Mouse (Mus musculus) liver, postnatal 0 days (tissue): ENCODE data around the gene Grid1. TPM values are rescaled to one million over a fixed set of nuclear protein-coding genes. Genes with fewer than 3 reads are reported as not detected.

ENCODE experiments used
- ATAC-seq: fragments of 200-750 bp; cut with Nextera tagmentation; 2 replicates; pipeline ENCODE4 v1.8.0; 2017; ENCODE audit warnings: mild to moderate bottlenecking, moderate library complexity
- DNase-seq: peaks from one replicate; pipeline ENCODE4 v3.0.0-alpha.2; 2016
- H3K27ac ChIP-seq: fragments of 300-500 bp; sonication (generic); 2 replicates; pipeline ENCODE4 v1.5.1; 2014; ENCODE audit warnings: antibody characterized with exemption, moderate library complexity, mild to moderate bottlenecking, low read depth
- H3K27me3 ChIP-seq: fragments of 300-500 bp; sonication (generic); 2 replicates; pipeline ENCODE4 v1.6.1; 2014; ENCODE audit warnings: low read length, control low read depth, mixed read lengths; ENCODE audit not compliant: insufficient read depth
- H3K36me3 ChIP-seq: fragments of 300-500 bp; sonication (generic); replicated peaks from 2 replicates; pipeline ENCODE4 v1.6.1; 2014; ENCODE audit warnings: mild to moderate bottlenecking, control low read depth, low read length, moderate library complexity, mixed read lengths; ENCODE audit not compliant: insufficient read depth
- H3K4me1 ChIP-seq: fragments of 300-500 bp; sonication (generic); 2 replicates; pipeline ENCODE4 v1.6.1; 2014; ENCODE audit warnings: antibody characterized with exemption, mild to moderate bottlenecking, control low read depth; ENCODE audit not compliant: insufficient read depth
- H3K4me2 ChIP-seq: fragments of 300-500 bp; sonication (generic); 2 replicates; pipeline ENCODE4 v1.6.1; 2014; ENCODE audit warnings: low read depth, mild to moderate bottlenecking, low read length, moderate library complexity, mixed read lengths
- H3K4me3 ChIP-seq: fragments of 300-500 bp; sonication (generic); 2 replicates; pipeline ENCODE4 v1.5.1; 2014; ENCODE audit warnings: low read depth, low read length
- H3K9ac ChIP-seq: fragments of 300-500 bp; sonication (generic); replicated peaks from 2 replicates; pipeline ENCODE4 v1.6.1; 2014; ENCODE audit warnings: mild to moderate bottlenecking, moderate library complexity
- H3K9me3 ChIP-seq: fragments of 300-500 bp; sonication (generic); 2 replicates; pipeline ENCODE4 v1.6.1; 2016; ENCODE audit warnings: mild to moderate bottlenecking, control low read depth, low read length, mixed read lengths
- CTCF ChIP-seq: sonication (generic); IDR thresholded peaks from 2 replicates; pipeline ENCODE4 v1.5.1; 2016; ENCODE audit warnings: antibody characterized with exemption, low read depth
- EP300 ChIP-seq: IDR thresholded peaks from 2 replicates; pipeline ENCODE4 v1.6.1; 2016; ENCODE audit warnings: antibody characterized with exemption, low read depth, mild to moderate bottlenecking
- WGBS: fragments of 180-500 bp; shearing (Covaris S2); extraction: QIAGEN DNeasy Blood & Tissue Kit; methylation state at CpG from one replicate; pipeline ENCODE4 v1.1.7; 2014; ENCODE audit not compliant: insufficient replicate concordance; 5-methylcytosine and 5-hydroxymethylcytosine counted together
- polyA plus RNA-seq: library from polyadenylated mRNA; unstranded; fragments of >200 nt; fragmentation: Nextera tagmentation; extraction: Ambion mirVana; gene quantifications from 2 replicates; pipeline ENCODE4 v1.2.1, GENCODE M21; 2015

Grid1 gene
- polyA plus RNA-seq, 1 experiment from 2014 or later = not detected

DNA sequence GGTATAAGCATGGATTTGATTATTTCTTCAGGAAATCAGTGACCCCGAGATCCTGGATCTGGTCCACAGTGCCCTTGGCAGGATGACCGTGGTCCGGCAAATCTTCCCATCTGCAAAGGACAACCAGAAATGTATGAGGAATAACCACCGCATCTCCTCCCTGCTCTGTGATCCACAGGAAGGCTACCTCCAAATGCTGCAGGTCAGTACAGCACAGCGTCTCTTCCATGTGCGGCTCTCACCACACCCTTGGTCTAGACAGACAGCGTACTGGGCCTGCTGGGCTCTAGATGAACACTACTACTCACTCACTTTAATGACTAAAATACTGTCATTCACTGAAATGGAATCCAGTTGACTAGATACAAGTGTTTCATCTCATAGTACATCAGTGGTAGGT, 489.3 kb downstream of the Grid1 start:
- Histone ChIP-seq H3K4me3 (no peak overlapping the region), H3K4me1 (no peaks in the 10 kb centered on the region), H3K27ac (no peak overlapping the region), H3K36me3 (no peaks in the 10 kb centered on the region), H3K4me2 (no peak overlapping the region), H3K9ac (no peak overlapping the region), H3K27me3 (no peaks in the 10 kb centered on the region), H3K9me3 (no peaks in the 10 kb centered on the region)
- ATAC-seq = no peak
- WGBS = 87% methylated on average over 7 of the region's 7 CpGs
- TF ChIP-seq EP300 = no peak
- TF ChIP-seq CTCF = no peak
- no peak for DNase-seq

GRCm38 (mm10) chr14:35313380-35314299, 493.7 kb downstream of the Grid1 start:
- no peak overlapping the region for H3K4me2 ChIP-seq
- ATAC-seq (no peak), DNase-seq (no peak)
- TF ChIP-seq EP300 (no peak), CTCF (no peak)
- H3K27me3 ChIP-seq = no peaks in the 10 kb centered on the region
- H3K36me3 ChIP-seq = no peaks in the 10 kb centered on the region
- no peak overlapping the region for H3K4me3 ChIP-seq
- no peaks in the 10 kb centered on the region for H3K4me1 ChIP-seq
- no peak overlapping the region for H3K27ac ChIP-seq
- no peak overlapping the region for H3K9ac ChIP-seq
- 48% methylated on average over 5 of the region's 5 CpGs for WGBS
- no peaks in the 10 kb centered on the region for H3K9me3 ChIP-seq

- Histone ChIP-seq H3K36me3 (no peaks in the 10 kb centered on the region), H3K4me1 (no peaks in the 10 kb centered on the region), H3K9me3 (no peaks in the 10 kb centered on the region), H3K4me2 (no peak overlapping the region), H3K27ac (no peak overlapping the region), H3K27me3 (no peaks in the 10 kb centered on the region), H3K4me3 (no peak overlapping the region), H3K9ac (no peak overlapping the region)
- TF ChIP-seq CTCF (peak; percentile 59), EP300 (no peak)
- 63% methylated on average over 1 of the region's 1 CpGs for WGBS
- ATAC-seq (no peak), DNase-seq (no peak)
Measured at GRCm38 (mm10) chr14:35326306-35326705, 506.4 kb downstream of the Grid1 start.

GRCm38 (mm10) chr14:35336561-35336960, 516.7 kb downstream of the Grid1 start:
- Histone ChIP-seq H3K9ac (no peak overlapping the region), H3K9me3 (no peaks in the 10 kb centered on the region), H3K4me2 (no peak overlapping the region), H3K36me3 (no peaks in the 10 kb centered on the region), H3K4me1 (no peaks in the 10 kb centered on the region), H3K27me3 (no peaks in the 10 kb centered on the region), H3K4me3 (no peak overlapping the region), H3K27ac (no peak overlapping the region)
- no peak for ATAC-seq
- no peak for DNase-seq
- no peak for TF ChIP-seq CTCF
- no peak for TF ChIP-seq EP300
- WGBS = 67% methylated on average over 3 of the region's 3 CpGs

DNA sequence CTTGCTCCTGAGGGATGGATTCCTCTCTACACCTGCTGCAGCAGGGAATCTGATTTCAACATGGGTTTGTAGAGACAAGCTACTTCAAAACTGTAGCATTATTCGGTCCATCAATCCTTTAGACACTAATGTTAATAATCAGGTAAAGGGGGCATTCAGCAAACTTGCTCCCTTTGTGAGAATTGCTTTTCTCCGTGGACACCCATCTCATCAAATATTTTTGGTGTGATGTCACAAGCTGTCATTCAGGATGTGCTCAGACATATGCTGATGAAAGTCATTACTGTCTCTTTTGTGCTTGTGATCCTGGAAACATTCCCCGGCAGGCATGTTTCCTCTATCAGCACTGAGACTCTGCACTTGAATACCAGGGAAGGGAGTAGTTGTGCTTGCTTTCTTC, 536.1 kb downstream of the Grid1 start:
- WGBS = 67% methylated on average over 3 of the region's 3 CpGs
- Histone ChIP-seq H3K27me3 (no peaks in the 10 kb centered on the region), H3K27ac (no peak overlapping the region), H3K4me3 (no peak overlapping the region), H3K4me1 (no peaks in the 10 kb centered on the region), H3K4me2 (no peak overlapping the region), H3K9ac (no peak overlapping the region), H3K36me3 (no peaks in the 10 kb centered on the region), H3K9me3 (no peaks in the 10 kb centered on the region)
- TF ChIP-seq EP300 (no peak), CTCF (no peak)
- no peak for ATAC-seq
- no peak for DNase-seq

GRCm38 (mm10) chr14:35356480-35357085, 536.7 kb downstream of the Grid1 start:
- Histone ChIP-seq H3K4me3 (no peak overlapping the region), H3K9me3 (no peaks in the 10 kb centered on the region), H3K4me1 (no peaks in the 10 kb centered on the region), H3K27me3 (no peaks in the 10 kb centered on the region), H3K9ac (no peak overlapping the region), H3K36me3 (no peaks in the 10 kb centered on the region), H3K27ac (no peak overlapping the region), H3K4me2 (no peak overlapping the region)
- no peak for DNase-seq
- whole genome bisulfite sequencing = 72% methylated on average over 6 of the region's 6 CpGs
- no peak for ATAC-seq
- no peak for TF ChIP-seq EP300
- TF ChIP-seq CTCF = no peak
